Mouse (Mus musculus) megakaryocyte, adult 5-6 weeks (primary cell): ENCODE results near the gene Wdr41. TPM values are rescaled to one million over a fixed set of nuclear protein-coding genes. Genes with fewer than 3 reads are reported as not detected.
A peak's percentile ranks its signal among the peaks of the same experiment; 100 is the strongest.

ENCODE experiments used
- ATAC-seq: 2 replicates; pipeline ENCODE4 v1.8.0; 2016; ENCODE audit warnings: mild to moderate bottlenecking, inconsistent platforms; ENCODE audit not compliant: poor library complexity, severe bottlenecking
- total RNA-seq, 2 experiments: library from RNA; stranded (forward) in 1 of 2; stranded (reverse) in 1 of 2; fragments of 153-499, 151-499 nt in 1 of 2; fragments of 221-1000, 200-1000 nt in 1 of 2; gene quantifications; 2 replicates each; pipeline versions ENCODE4 v1.2.3 to v1.2.4; 2015 to 2017

Wdr41 gene
- total RNA-seq, 2 experiments from 2014 or later = 20.4 to 32.0 TPM

- peak; percentile 63 for ATAC-seq
Observed at GRCm38 (mm10) chr13:95034094-95034493, 58.0 kb downstream of the Wdr41 start.

- no peak for ATAC-seq
Observed at GRCm38 (mm10) chr13:95034715-95035114, 58.6 kb downstream of the Wdr41 start.

GRCm38 (mm10) chr13:95038200-95038599, 62.1 kb downstream of the Wdr41 start:
- ATAC-seq = peak; percentile 67

DNA sequence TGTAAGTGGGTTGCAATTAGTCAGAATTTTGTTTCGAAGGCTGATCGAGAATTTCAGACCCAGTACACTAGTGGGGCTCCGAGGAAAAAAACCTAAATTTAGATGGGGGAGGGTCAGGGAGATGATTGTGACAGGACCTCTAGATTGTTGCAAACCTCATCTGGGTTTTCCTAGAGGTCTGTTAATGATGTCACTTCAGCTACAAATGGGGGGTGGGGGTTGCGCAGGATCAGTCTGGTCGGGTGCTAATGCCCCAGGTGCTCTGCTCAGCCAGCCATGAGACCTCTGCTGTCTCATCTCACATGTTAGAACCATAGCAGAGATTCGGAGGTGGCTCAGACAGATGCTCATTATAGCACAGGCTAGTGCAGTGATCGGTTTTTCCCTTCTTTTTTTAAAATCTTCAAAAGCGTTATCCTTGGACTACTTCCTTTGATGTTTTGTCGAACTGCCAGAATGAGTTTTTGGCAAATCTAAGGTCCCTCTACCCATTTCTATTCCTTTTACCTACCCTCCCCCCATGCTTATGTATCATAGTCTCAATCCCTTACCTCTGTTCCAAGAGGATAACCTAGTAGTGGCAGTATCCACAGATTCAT, 64.1 kb downstream of the Wdr41 start:
- no peak for ATAC-seq

DNA sequence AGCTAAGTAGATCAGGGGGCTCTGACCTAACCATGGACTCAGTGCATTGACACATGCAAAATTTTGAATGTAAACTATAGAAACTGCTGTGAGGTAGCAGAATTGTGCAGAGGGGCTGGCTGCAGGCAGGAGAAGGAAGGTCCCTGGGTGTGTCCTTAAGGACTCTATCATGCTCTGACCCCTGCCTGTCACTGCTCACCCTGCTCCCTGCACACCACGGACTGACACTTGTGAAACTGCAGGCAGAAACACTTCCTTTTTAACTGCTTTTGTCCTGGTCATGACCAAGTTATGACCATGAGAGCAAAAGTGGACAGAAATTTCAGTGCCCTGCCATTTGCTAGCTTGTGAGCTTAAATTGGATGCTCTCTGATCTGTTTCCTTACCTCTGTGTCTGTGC, 68.0 kb downstream of the Wdr41 start:
- peak; percentile 86 for ATAC-seq

DNA sequence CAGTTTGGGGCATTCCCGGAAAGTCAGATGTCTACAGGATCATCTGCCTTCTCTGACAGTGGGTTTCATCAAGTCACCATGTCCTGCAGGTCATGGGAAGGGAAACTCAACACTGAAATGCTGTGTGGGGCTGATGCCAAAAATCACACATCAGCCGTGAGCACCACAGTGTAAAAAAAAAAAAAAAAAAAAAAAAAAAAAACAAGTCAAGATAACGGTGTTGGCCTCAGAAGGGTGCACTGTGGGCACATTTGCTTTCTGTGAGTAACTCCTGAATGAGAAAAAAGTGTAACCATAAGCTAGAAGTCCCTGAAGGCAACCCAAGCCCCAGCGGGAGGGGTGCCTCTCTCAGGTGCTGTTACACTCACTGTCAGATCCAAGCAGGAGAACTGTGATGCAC, 74.3 kb downstream of the Wdr41 start:
- ATAC-seq = no peak

DNA sequence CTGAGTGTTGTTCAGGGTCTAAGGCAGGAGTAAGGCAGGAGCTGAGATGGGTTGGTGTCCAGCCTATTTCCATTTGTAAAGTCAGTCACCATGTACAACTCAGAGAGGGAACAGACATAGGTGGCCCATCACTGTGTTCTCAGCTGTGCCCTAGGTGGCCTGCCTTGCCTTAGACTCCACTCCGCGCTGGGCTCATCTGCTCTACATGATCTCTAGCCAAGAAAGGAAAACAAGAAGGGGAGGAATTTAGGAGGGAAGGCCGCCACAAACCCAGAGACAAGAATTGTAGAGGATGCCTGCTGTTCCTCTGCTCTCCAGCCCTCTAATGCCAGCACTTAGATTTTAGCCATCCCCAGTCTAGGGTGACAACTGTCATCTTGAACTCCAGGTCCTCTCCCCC, 76.3 kb downstream of the Wdr41 start:
- no peak for ATAC-seq

DNA sequence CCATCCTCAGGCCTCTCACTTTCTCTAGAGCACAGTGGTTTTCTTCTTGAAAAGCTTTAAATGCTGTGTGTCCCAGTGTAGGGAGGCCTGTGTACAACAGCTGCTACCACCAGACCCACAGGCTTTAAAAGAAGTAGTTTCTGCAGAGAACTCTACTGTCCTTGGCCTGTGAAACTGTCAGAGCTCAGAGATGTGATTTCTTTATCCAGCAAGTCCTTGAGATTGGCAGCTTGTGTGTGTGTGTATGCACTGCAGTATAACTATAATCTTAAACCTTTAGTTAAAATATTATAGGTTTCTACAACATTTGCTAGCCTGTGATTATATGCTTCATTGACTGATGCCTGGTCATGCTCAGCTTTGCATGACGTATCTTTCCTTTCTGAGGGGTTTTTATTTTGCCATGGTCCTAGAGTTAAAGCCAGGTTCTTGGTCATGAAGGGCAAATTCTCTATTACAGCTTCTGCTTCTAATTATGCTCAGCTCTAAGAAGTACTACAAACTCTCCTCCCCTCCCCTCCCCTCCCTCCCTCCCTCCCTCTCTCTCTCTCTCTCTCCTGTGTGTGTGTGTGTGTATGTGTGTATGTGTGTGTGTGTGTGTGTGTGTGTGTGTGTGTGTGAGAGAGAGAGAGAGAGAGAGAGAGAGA, 79.7 kb downstream of the Wdr41 start:
- no peak for ATAC-seq

DNA sequence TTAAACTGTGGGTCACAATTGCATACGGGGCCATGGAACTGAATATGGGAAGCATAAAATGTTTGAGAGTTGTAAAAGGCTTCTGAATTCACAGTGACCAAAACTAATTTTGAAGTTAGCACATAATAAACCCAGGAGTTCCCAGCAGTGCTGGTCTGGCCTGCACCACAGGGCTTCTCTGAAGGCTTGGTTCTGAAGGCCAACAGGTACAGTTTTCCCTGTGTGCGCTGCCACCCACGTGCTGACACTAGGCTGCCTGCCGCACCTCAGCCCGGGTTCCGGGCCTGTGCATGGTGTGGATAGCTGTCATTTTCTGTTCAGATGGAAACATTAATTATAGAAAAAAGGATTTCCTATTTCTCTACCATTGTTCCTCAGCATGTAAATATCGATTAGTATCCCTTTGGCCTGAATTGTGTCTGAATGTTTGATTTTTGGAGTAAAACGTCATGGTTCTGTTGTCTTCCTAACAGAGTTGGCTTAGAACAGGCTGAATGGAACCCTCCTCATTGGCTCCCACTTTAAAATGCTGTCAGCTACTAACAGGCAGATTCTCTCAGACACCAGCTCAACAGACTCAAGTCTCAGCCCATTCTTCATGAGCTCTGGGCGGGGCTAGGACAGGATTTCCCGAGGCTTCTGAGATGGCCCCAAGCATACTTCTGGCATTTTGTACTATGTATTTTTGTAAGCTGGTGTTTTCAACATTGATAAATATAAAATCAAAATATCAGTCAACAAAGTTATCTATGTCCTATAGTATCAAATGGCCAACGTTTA, 80.5 kb downstream of the Wdr41 start:
- ATAC-seq = no peak

DNA sequence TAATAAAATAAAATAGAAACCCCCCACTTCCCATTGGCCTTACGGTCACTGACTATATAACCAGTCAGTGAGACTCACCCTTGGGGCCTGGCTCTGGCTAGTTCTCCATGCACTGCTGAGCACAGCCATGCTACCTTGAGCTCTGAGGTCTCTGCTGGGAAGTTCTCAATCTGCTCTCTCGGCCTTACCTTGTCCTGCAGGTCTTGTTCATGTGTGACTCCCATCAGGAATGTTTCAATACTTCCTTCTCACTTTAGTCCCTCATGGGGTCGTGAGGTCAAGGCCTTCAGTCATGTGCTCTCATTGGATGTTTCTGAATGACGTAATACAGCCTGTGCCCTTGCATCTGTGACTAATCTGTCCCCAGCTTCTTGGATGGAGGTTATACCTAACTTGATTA, 82.7 kb downstream of the Wdr41 start:
- no peak for ATAC-seq

GRCm38 (mm10) chr13:95063390-95064017, 87.4 kb downstream of the Wdr41 start:
- no peak for ATAC-seq

- no peak for ATAC-seq
Observed at GRCm38 (mm10) chr13:95067854-95068253, 91.7 kb downstream of the Wdr41 start.

DNA sequence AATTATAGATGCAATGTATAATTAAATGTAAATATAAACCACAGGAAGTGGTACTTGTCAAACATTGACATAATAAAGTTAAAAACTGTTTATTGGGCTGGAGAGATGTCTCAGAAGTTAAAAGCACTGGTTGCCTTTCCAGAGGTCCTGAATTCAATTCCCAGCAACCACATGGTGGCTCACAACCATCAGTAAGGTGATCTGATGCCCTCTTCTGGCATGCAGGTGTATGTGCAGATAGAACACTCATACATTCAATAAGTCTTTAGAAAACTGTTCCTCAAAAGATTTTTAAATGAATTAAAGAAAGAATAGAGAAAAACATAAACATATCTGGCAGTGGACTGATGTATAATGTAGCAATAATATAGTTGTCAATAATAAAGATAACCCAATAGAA, 94.1 kb downstream of the Wdr41 start:
- ATAC-seq = no peak

Other genes with a start within 250 kb of the Wdr41 start
- gene Tbca, start 187.4 kb upstream of the Wdr41 start, total RNA-seq (2015) = 132 and 172 TPM in 2 replicates
- gene Tbca, start 187.4 kb upstream of the Wdr41 start, total RNA-seq (2017) = 114 and 136 TPM in 2 replicates
- not detected in 2 replicates for gene Otp, start 100.7 kb upstream of the Wdr41 start, total RNA-seq (2015)
- gene Otp, start 100.7 kb upstream of the Wdr41 start, total RNA-seq (2017) = not detected in 2 replicates